Comparison of ENCODE assay signal across 8 mouse cellular contexts in genomic region chr1:91344921-91345685, GRCm38 (mm10). TPM values are rescaled to one million over a fixed set of nuclear protein-coding genes. Genes with fewer than 3 reads are reported as not detected.
A peak's percentile ranks its signal among the peaks of the same experiment; 100 is the strongest.
DNase-seq lines count a peak whose midpoint lies in the region; ATAC-seq and TF ChIP-seq lines count a peak whose summit lies in the region.

No protein-coding gene starts in this region.

- TF ChIP-seq CTCF in liver, adult 2 months (IDR thresholded peaks at IDR 0.05; ENCODE audit: low read depth, low read length): peak; percentile 29; the same call in 1 of the 2 replicates

- H3K4me2 ChIP-seq in embryonic facial prominence, embryonic 15.5 days (replicated peaks): peak overlapping the region; percentile 48
- H3K4me2 ChIP-seq in hindbrain, embryonic 14.5 days (replicated peaks): peak overlapping the region; percentile 60
- peak overlapping the region; percentile 51 for H3K4me2 ChIP-seq in liver, embryonic 11.5 days

- H3K27me3 ChIP-seq in liver, adult 2 months (ENCODE audit: control insufficient read depth, insufficient read depth, low read length): peaks cover 16% of the 10 kb centered on the region
- H3K27me3 ChIP-seq in embryonic facial prominence, embryonic 15.5 days: peaks cover 46% of the 10 kb centered on the region
- peaks cover 40% of the 10 kb centered on the region for H3K27me3 ChIP-seq in hindbrain, embryonic 14.5 days (ENCODE audit: control insufficient read depth, insufficient read depth, low read length)
- peaks cover 61% of the 10 kb centered on the region for H3K27me3 ChIP-seq in liver, embryonic 11.5 days (replicated peaks; ENCODE audit: control insufficient read depth, insufficient read depth, low read length)

- no peaks in the 10 kb centered on the region for H3K9me3 ChIP-seq in embryonic facial prominence, embryonic 15.5 days (replicated peaks)
- H3K9me3 ChIP-seq in hindbrain, embryonic 14.5 days (ENCODE audit: control insufficient read depth, low read length): no peaks in the 10 kb centered on the region
- no peaks in the 10 kb centered on the region for H3K9me3 ChIP-seq in liver, embryonic 11.5 days (ENCODE audit: control insufficient read depth, low read length)

- H3K4me3 ChIP-seq in liver, adult 2 months (ENCODE audit: insufficient read depth, low read depth, low read length): no peak overlapping the region
- H3K4me3 ChIP-seq in embryonic facial prominence, embryonic 15.5 days (replicated peaks): peak overlapping the region; percentile 31
- peak overlapping the region; percentile 31 for H3K4me3 ChIP-seq in hindbrain, embryonic 14.5 days (replicated peaks; ENCODE audit: low read length)
- H3K4me3 ChIP-seq in liver, embryonic 11.5 days (ENCODE audit: low read depth, low read length): peak overlapping the region; percentile 17; the same call in 1 of the 2 replicates

- no peak for DNase-seq in liver, adult 2 months (ENCODE audit: extremely low read depth, low read depth, low spot score)
- DNase-seq in liver: no peak
- peak; percentile 47 for DNase-seq in hindbrain, embryonic 14.5 days (ENCODE audit: low spot score)
- DNase-seq in liver, embryonic 11.5 days (ENCODE audit: low spot score): no peak
- peak; percentile 55 for DNase-seq in testis, postnatal 10 days (ENCODE audit: low spot score)
- DNase-seq in layer of hippocampus, postnatal 14 days (ENCODE audit: low spot score in 2 of 2): no peak

- TF ChIP-seq POLR2A in liver, adult 2 months (IDR thresholded peaks at IDR 0.05; ENCODE audit: extremely low read depth, insufficient read depth, low read length): no peak

- no peaks in the 10 kb centered on the region for H3K36me3 ChIP-seq in liver, adult 2 months (ENCODE audit: control insufficient read depth, insufficient read depth, low read length)
- no peaks in the 10 kb centered on the region for H3K36me3 ChIP-seq in embryonic facial prominence, embryonic 15.5 days
- no peaks in the 10 kb centered on the region for H3K36me3 ChIP-seq in hindbrain, embryonic 14.5 days (replicated peaks; ENCODE audit: control insufficient read depth, insufficient read depth)
- H3K36me3 ChIP-seq in liver, embryonic 11.5 days (ENCODE audit: control insufficient read depth, insufficient read depth, low read length): no peaks in the 10 kb centered on the region

- no peak for ATAC-seq in embryonic facial prominence, embryonic 15.5 days (ENCODE audit: insufficient number of reproducible peaks, low FRiP score, low TSS enrichment, low read depth)
- peak; percentile 22 for ATAC-seq in hindbrain, embryonic 14.5 days (ENCODE audit: low FRiP score)
- peak; percentile 32; the same call in 1 of the 2 replicates for ATAC-seq in liver, embryonic 11.5 days (replicated peaks; ENCODE audit: low FRiP score)
- no peak for ATAC-seq in erythroblast, adult 5-6 weeks (replicated peaks; ENCODE audit: low FRiP score, poor library complexity, severe bottlenecking)

- no peak overlapping the region for H3K27ac ChIP-seq in liver, adult 2 months (replicated peaks; ENCODE audit: insufficient read depth, low read depth, low read length)
- H3K27ac ChIP-seq in embryonic facial prominence, embryonic 15.5 days (replicated peaks): no peak overlapping the region
- no peak overlapping the region for H3K27ac ChIP-seq in hindbrain, embryonic 14.5 days
- H3K27ac ChIP-seq in liver, embryonic 11.5 days (ENCODE audit: low read depth, low read length): no peak overlapping the region

- H3K4me1 ChIP-seq in liver, adult 2 months (ENCODE audit: control insufficient read depth, insufficient read depth, low read length): no peaks in the 10 kb centered on the region
- peaks cover 16% of the 10 kb centered on the region for H3K4me1 ChIP-seq in embryonic facial prominence, embryonic 15.5 days
- 0 out of 2 replicates have a peak, but pooled peaks cover 12% of the 10 kb centered on the region for H3K4me1 ChIP-seq in hindbrain, embryonic 14.5 days (replicated peaks; ENCODE audit: control insufficient read depth, insufficient read depth, low read length)
- peaks cover 5% of the 10 kb centered on the region for H3K4me1 ChIP-seq in liver, embryonic 11.5 days (replicated peaks; ENCODE audit: control insufficient read depth, insufficient read depth, low read length)

- WGBS in liver, adult 2 months: 6% methylated on average over 68 of the region's 68 CpGs
- 2% methylated on average over 68 of the region's 68 CpGs for WGBS in embryonic facial prominence, embryonic 15.5 days
- 2% methylated on average over 68 of the region's 68 CpGs for WGBS in hindbrain, embryonic 14.5 days
- 7% methylated on average over 68 of the region's 68 CpGs for WGBS in liver, embryonic 11.5 days

- no peak overlapping the region for H3K9ac ChIP-seq in liver, adult 2 months (ENCODE audit: low read depth, low read length)
- H3K9ac ChIP-seq in embryonic facial prominence, embryonic 15.5 days: no peak overlapping the region
- H3K9ac ChIP-seq in hindbrain, embryonic 14.5 days: peak overlapping the region; percentile 43
- H3K9ac ChIP-seq in liver, embryonic 11.5 days (ENCODE audit: low read depth, low read length): no peak overlapping the region

- H3K79me2 ChIP-seq in liver, adult 2 months (ENCODE audit: control insufficient read depth, insufficient read depth, low read length): no peaks in the 10 kb centered on the region

RNA-seq across cellular contexts. Expression of gene Klhl30, which starts 5.7 kb away (rescaled TPM):
- total RNA-seq in liver, adult 2 months (2014; rRNA removed): not detected in 2 replicates
- 0.02 TPM in 1 of 2 replicates, not detected in the other for polyA plus RNA-seq in liver, adult 2 months (2012; rRNA removed)
- 4.4 and 6.3 TPM in 2 replicates for polyA plus RNA-seq in embryonic facial prominence, embryonic 15.5 days (2015; fragmentation: Nextera tagmentation; extraction: Ambion mirVana)
- 0.25 and 0.37 TPM in 2 replicates for polyA plus RNA-seq in hindbrain, embryonic 14.5 days (2014; fragmentation: Nextera tagmentation; extraction: Ambion mirVana)
- polyA plus RNA-seq in liver, embryonic 11.5 days (2014; fragmentation: Nextera tagmentation; extraction: Ambion mirVana): 0.17 and 0.64 TPM in 2 replicates
- not detected in 2 replicates for total RNA-seq in erythroblast, adult 5-6 weeks (2015; ENCODE audit: low replicate concordance)
- 0.51 and 0.56 TPM in 2 replicates for total RNA-seq in erythroblast, adult 5-6 weeks (2017; ENCODE audit: low replicate concordance)
- under 1 TPM; 0.09 to 0.12 TPM for total RNA-seq in layer of hippocampus, postnatal 14 days (2021)

RNA-seq across cellular contexts. Expression of gene Erfe, which starts 21.1 kb away (rescaled TPM):
- total RNA-seq in liver, adult 2 months (2014; rRNA removed): not detected in 2 replicates
- polyA plus RNA-seq in liver, adult 2 months (2012; rRNA removed): not detected in 2 replicates
- 2.2 and 2.4 TPM in 2 replicates for polyA plus RNA-seq in embryonic facial prominence, embryonic 15.5 days (2015; fragmentation: Nextera tagmentation; extraction: Ambion mirVana)
- polyA plus RNA-seq in hindbrain, embryonic 14.5 days (2014; fragmentation: Nextera tagmentation; extraction: Ambion mirVana): 0.66 TPM in 1 of 2 replicates, not detected in the other
- polyA plus RNA-seq in liver, embryonic 11.5 days (2014; fragmentation: Nextera tagmentation; extraction: Ambion mirVana): 3.1 and 4.1 TPM in 2 replicates
- total RNA-seq in erythroblast, adult 5-6 weeks (2015; ENCODE audit: low replicate concordance): 0.42 and 2.7 TPM in 2 replicates
- 0.70 TPM in 1 of 2 replicates, not detected in the other for total RNA-seq in erythroblast, adult 5-6 weeks (2017; ENCODE audit: low replicate concordance)
- total RNA-seq in layer of hippocampus, postnatal 14 days (2021): under 1 TPM in 1 of 2 experiments, not detected in 1; 0.12 TPM

RNA-seq across cellular contexts. Expression of gene Espnl, which starts 23.2 kb away (rescaled TPM):
- total RNA-seq in liver, adult 2 months (2014; rRNA removed): 0.20 TPM in 1 of 2 replicates, not detected in the other
- polyA plus RNA-seq in liver, adult 2 months (2012; rRNA removed): 0.01 and 0.09 TPM in 2 replicates
- 0.04 TPM in 1 of 2 replicates, not detected in the other for polyA plus RNA-seq in embryonic facial prominence, embryonic 15.5 days (2015; fragmentation: Nextera tagmentation; extraction: Ambion mirVana)
- polyA plus RNA-seq in hindbrain, embryonic 14.5 days (2014; fragmentation: Nextera tagmentation; extraction: Ambion mirVana): 0.17 and 0.18 TPM in 2 replicates
- 0.05 and 0.10 TPM in 2 replicates for polyA plus RNA-seq in liver, embryonic 11.5 days (2014; fragmentation: Nextera tagmentation; extraction: Ambion mirVana)
- not detected in 2 replicates for total RNA-seq in erythroblast, adult 5-6 weeks (2015; ENCODE audit: low replicate concordance)
- 0.14 and 0.26 TPM in 2 replicates for total RNA-seq in erythroblast, adult 5-6 weeks (2017; ENCODE audit: low replicate concordance)
- total RNA-seq in layer of hippocampus, postnatal 14 days (2021): under 1 TPM; 0.05 to 0.10 TPM

RNA-seq across cellular contexts. Expression of gene Scly, which starts 47.0 kb away (rescaled TPM):
- total RNA-seq in liver, adult 2 months (2014; rRNA removed): 50.4 and 52.2 TPM in 2 replicates
- polyA plus RNA-seq in liver, adult 2 months (2012; rRNA removed): 106 and 110 TPM in 2 replicates
- 12.7 and 14.0 TPM in 2 replicates for polyA plus RNA-seq in embryonic facial prominence, embryonic 15.5 days (2015; fragmentation: Nextera tagmentation; extraction: Ambion mirVana)
- polyA plus RNA-seq in hindbrain, embryonic 14.5 days (2014; fragmentation: Nextera tagmentation; extraction: Ambion mirVana): 9.7 and 10.5 TPM in 2 replicates
- 36.9 and 37.0 TPM in 2 replicates for polyA plus RNA-seq in liver, embryonic 11.5 days (2014; fragmentation: Nextera tagmentation; extraction: Ambion mirVana)
- total RNA-seq in erythroblast, adult 5-6 weeks (2015; ENCODE audit: low replicate concordance): 6.9 and 15.3 TPM in 2 replicates
- 16.6 and 18.8 TPM in 2 replicates for total RNA-seq in erythroblast, adult 5-6 weeks (2017; ENCODE audit: low replicate concordance)
- total RNA-seq in layer of hippocampus, postnatal 14 days (2021): 10 to 100 TPM; 12.7 to 13.4 TPM

RNA-seq across cellular contexts. Expression of gene Ilkap, which starts 53.5 kb away (rescaled TPM):
- 50.3 and 54.7 TPM in 2 replicates for total RNA-seq in liver, adult 2 months (2014; rRNA removed)
- 25.2 and 32.0 TPM in 2 replicates for polyA plus RNA-seq in liver, adult 2 months (2012; rRNA removed)
- 148 TPM in 2 replicates for polyA plus RNA-seq in embryonic facial prominence, embryonic 15.5 days (2015; fragmentation: Nextera tagmentation; extraction: Ambion mirVana)
- polyA plus RNA-seq in hindbrain, embryonic 14.5 days (2014; fragmentation: Nextera tagmentation; extraction: Ambion mirVana): 132 and 143 TPM in 2 replicates
- polyA plus RNA-seq in liver, embryonic 11.5 days (2014; fragmentation: Nextera tagmentation; extraction: Ambion mirVana): 159 and 168 TPM in 2 replicates
- 32.6 and 82.0 TPM in 2 replicates for total RNA-seq in erythroblast, adult 5-6 weeks (2015; ENCODE audit: low replicate concordance)
- 55.6 and 70.8 TPM in 2 replicates for total RNA-seq in erythroblast, adult 5-6 weeks (2017; ENCODE audit: low replicate concordance)
- 10 to 100 TPM; 63.6 to 63.7 TPM for total RNA-seq in layer of hippocampus, postnatal 14 days (2021)

Comparison
In these comparisons a context has a peak if more than half of its experiments do, and no peak if none do; other contexts are left out.
1. DNase-seq: peak in hindbrain, embryonic 14.5 days (single experiment) and testis, postnatal 10 days (single experiment); none in liver, adult 2 months (single experiment), liver (single experiment), liver, embryonic 11.5 days (single experiment) and layer of hippocampus, postnatal 14 days (0 of 2).
2. ATAC-seq: peak in hindbrain, embryonic 14.5 days (single experiment) and liver, embryonic 11.5 days (single experiment); none in embryonic facial prominence, embryonic 15.5 days (single experiment) and erythroblast, adult 5-6 weeks (single experiment).
3. Peak in every context shown above with its lines, with median percentiles within 50 percentile points of each other: H3K4me2 ChIP-seq.